Mouse (Mus musculus) midbrain, embryonic 15.5 days (tissue): ENCODE measurements around the gene Ces2h. TPM values are rescaled to one million over a fixed set of nuclear protein-coding genes. Genes with fewer than 3 reads are reported as not detected.

ENCODE experiments used
- ATAC-seq: fragments of 200-750 bp; cut with Nextera tagmentation; replicated peaks from 2 replicates; pipeline ENCODE4 v1.8.0; 2017; ENCODE audit warnings: moderate TSS enrichment
- H3K27ac ChIP-seq: fragments of 300-500 bp; sonication (generic); 2 replicates; pipeline ENCODE4 v1.5.1; 2015; ENCODE audit warnings: mild to moderate bottlenecking, inconsistent platforms
- H3K27me3 ChIP-seq: fragments of 300-500 bp; sonication (generic); replicated peaks from 2 replicates; pipeline ENCODE4 v1.6.1; 2015; ENCODE audit warnings: inconsistent platforms
- H3K36me3 ChIP-seq: fragments of 300-500 bp; sonication (generic); replicated peaks from 2 replicates; pipeline ENCODE4 v1.6.1; 2015; ENCODE audit warnings: inconsistent platforms
- H3K4me1 ChIP-seq: fragments of 300-500 bp; sonication (generic); 2 replicates; pipeline ENCODE4 v1.6.1; 2015; ENCODE audit warnings: inconsistent platforms
- H3K4me2 ChIP-seq: fragments of 300-500 bp; sonication (generic); 2 replicates; pipeline ENCODE4 v1.6.1; 2015; ENCODE audit warnings: inconsistent platforms, mild to moderate bottlenecking, moderate library complexity
- H3K4me3 ChIP-seq: fragments of 300-500 bp; sonication (generic); 2 replicates; pipeline ENCODE4 v1.5.1; 2015; ENCODE audit warnings: mild to moderate bottlenecking, inconsistent platforms
- H3K9ac ChIP-seq: fragments of 300-500 bp; sonication (generic); 2 replicates; pipeline ENCODE4 v1.6.1; 2015; ENCODE audit warnings: mild to moderate bottlenecking, inconsistent platforms
- H3K9me3 ChIP-seq: fragments of 300-500 bp; sonication (generic); 2 replicates; pipeline ENCODE4 v1.6.1; 2016; ENCODE audit warnings: inconsistent platforms
- WGBS: fragments of 180-500 bp; shearing (Covaris S2); methylation state at CpG from one replicate; pipeline ENCODE4 v1.1.7; 2015; ENCODE audit warnings: mixed read lengths; 5-methylcytosine and 5-hydroxymethylcytosine counted together
- polyA plus RNA-seq: library from polyadenylated mRNA; unstranded; fragments of >200 nt; fragmentation: Nextera tagmentation; extraction: Ambion mirVana; gene quantifications from 2 replicates; pipeline ENCODE4 v1.2.1, GENCODE M21; 2015

The Ces2h gene
- not detected in 2 replicates for polyA plus RNA-seq

GRCm38 (mm10) chr8:105000586-105000985 is at the start of gene Ces2h:
Gene Ces2h, plus strand, starts transcription at chr8:105000853.
- H3K9me3 ChIP-seq: no peaks in the 10 kb centered on the region
- no peak within 1 kb of the TSS for H3K4me2 ChIP-seq
- H3K27me3 ChIP-seq: no peaks in the 10 kb centered on the region
- no peak for ATAC-seq
- 89% methylated on average over 7 of the region's 7 CpGs for WGBS
- H3K4me3 ChIP-seq: no peak within 1 kb of the TSS
- H3K27ac ChIP-seq: no peak within 1 kb of the TSS
- H3K36me3 ChIP-seq: no peaks in the 10 kb centered on the region
- H3K4me1 ChIP-seq: no peaks in the 10 kb centered on the region
- H3K9ac ChIP-seq: no peak within 1 kb of the TSS

DNA sequence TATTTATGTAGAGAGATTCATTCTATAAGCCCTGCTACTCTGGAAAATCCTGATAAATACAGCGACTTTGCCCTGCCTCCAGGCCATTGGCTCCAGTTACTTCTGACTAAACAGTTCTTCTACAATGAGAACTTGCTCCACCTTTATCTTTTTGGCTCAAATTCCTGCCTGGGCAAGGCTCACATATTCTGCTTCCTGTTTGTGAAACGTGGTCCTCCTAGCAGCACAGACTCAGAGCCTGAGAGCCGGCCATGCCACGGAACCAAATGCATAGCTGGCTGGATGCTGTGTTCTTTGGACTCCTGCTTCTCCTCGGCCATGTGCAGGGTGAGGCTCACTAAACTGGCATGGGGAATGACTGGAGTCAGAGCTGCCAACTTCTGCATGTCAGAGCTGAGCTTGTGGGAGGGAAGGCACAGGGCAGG is 39.1 kb upstream of the Ces2h start, which contains the start of gene Ces2g:
Gene Ces2g, plus strand, starts transcription at position 182 of the 425 bp plus-strand sequence.
- H3K4me1 ChIP-seq: no peaks in the 10 kb centered on the region
- no peak within 1 kb of the TSS for H3K4me2 ChIP-seq
- ATAC-seq: no peak
- no peak within 1 kb of the TSS for H3K4me3 ChIP-seq
- no peaks in the 10 kb centered on the region for H3K9me3 ChIP-seq
- no peak within 1 kb of the TSS for H3K27ac ChIP-seq
- no peaks in the 10 kb centered on the region for H3K27me3 ChIP-seq
- H3K9ac ChIP-seq: no peak within 1 kb of the TSS
- 76% methylated on average over 5 of the region's 5 CpGs for WGBS
- no peaks in the 10 kb centered on the region for H3K36me3 ChIP-seq

GRCm38 (mm10) chr8:104962229-104962901 is 38.3 kb upstream of the Ces2h start:
- Histone ChIP-seq H3K4me3 (no peak overlapping the region), H3K4me1 (no peaks in the 10 kb centered on the region), H3K9me3 (no peaks in the 10 kb centered on the region), H3K27ac (no peak overlapping the region), H3K27me3 (no peaks in the 10 kb centered on the region), H3K36me3 (no peaks in the 10 kb centered on the region), H3K4me2 (no peak overlapping the region), H3K9ac (no peak overlapping the region)
- WGBS: 80% methylated on average over 8 of the region's 8 CpGs
- no peak for ATAC-seq

DNA sequence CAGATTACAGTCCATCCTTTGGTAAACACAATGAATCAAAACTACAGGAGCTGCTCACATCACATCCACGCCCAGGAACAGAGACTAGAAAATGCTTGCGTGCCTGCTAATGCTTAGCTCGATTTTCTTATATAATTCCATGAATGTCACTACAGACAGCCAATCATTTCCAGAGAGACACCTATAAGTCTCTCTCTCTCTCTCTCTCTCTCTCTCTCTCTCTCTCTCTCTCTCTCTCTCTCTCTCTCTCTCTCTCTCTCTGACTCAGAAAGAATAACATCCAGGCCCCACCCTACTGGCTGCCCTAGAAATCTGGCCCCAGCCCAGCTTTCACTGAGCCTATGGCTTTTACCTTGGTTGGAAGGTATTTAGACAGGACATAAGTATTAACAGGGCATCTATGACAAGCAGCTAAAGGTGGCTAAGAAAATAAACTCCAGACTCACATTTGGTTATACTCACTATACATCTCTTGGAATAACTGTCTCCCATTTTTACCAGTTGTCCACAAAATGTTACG is 37.2 kb upstream of the Ces2h start:
- no peaks in the 10 kb centered on the region for H3K4me1 ChIP-seq
- no peak for ATAC-seq
- 89% methylated on average over 4 of the region's 4 CpGs for WGBS
- no peak overlapping the region for H3K27ac ChIP-seq
- no peak overlapping the region for H3K4me3 ChIP-seq
- no peak overlapping the region for H3K4me2 ChIP-seq
- H3K27me3 ChIP-seq: no peaks in the 10 kb centered on the region
- no peaks in the 10 kb centered on the region for H3K36me3 ChIP-seq
- H3K9me3 ChIP-seq: no peaks in the 10 kb centered on the region
- H3K9ac ChIP-seq: no peak overlapping the region

DNA sequence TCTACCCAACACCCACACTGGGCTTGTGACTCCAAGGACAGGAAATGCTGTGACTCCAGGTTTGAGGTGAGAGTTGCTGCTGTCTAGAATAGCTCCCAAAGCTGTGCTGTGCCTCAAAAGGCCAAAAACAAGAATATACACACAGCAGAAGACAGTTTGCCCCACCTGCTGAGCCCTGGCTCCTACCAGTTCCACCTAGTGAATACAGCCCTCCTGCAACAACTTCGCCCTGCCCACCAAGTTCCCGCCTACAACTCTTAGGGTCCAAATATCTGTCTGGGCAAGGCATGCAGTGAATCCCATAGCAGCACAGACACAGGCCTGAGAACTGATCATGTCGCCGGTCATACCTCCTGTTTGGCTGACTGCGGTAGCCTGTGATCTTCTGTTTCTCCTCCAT is 16.5 kb upstream of the Ces2h start:
- Histone ChIP-seq H3K4me2 (no peak overlapping the region), H3K9ac (no peak overlapping the region), H3K27ac (no peak overlapping the region), H3K4me1 (no peaks in the 10 kb centered on the region), H3K4me3 (no peak overlapping the region), H3K36me3 (no peaks in the 10 kb centered on the region), H3K9me3 (no peaks in the 10 kb centered on the region), H3K27me3 (no peaks in the 10 kb centered on the region)
- no peak for ATAC-seq
- 90% methylated on average over 5 of the region's 5 CpGs for WGBS

DNA sequence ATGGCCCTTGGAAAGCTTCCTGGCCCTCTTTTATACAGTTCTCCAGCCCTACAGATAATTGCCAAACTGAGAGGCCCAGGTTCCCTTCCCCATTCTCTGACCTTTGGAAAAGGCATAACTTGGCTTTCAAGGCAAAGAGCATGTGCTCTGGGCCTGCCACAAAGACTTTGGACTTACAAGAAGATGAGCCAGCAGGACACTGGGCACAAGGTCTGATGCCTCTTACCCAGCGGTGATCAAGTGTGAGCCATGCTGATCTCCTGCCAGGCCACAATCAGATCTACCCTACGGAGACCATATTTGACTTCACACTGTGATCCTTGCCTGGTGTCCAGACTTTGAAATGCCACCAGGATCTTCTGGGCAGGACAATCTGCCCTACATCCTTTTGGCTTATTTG is 15.7 kb upstream of the Ces2h start:
- no peak overlapping the region for H3K27ac ChIP-seq
- H3K4me3 ChIP-seq: no peak overlapping the region
- H3K4me2 ChIP-seq: no peak overlapping the region
- H3K27me3 ChIP-seq: no peaks in the 10 kb centered on the region
- no peaks in the 10 kb centered on the region for H3K9me3 ChIP-seq
- H3K9ac ChIP-seq: no peak overlapping the region
- no peaks in the 10 kb centered on the region for H3K4me1 ChIP-seq
- no peak for ATAC-seq
- WGBS: 92% methylated on average over 2 of the region's 2 CpGs
- H3K36me3 ChIP-seq: no peaks in the 10 kb centered on the region

- Histone ChIP-seq H3K27ac (no peak overlapping the region), H3K4me1 (no peaks in the 10 kb centered on the region), H3K27me3 (no peaks in the 10 kb centered on the region), H3K4me2 (no peak overlapping the region), H3K4me3 (no peak overlapping the region), H3K9me3 (no peaks in the 10 kb centered on the region), H3K36me3 (no peaks in the 10 kb centered on the region), H3K9ac (no peak overlapping the region)
- WGBS: 84% methylated on average over 6 of the region's 6 CpGs
- no peak for ATAC-seq
Observed at GRCm38 (mm10) chr8:104998191-104998590, 2.5 kb upstream of the Ces2h start.

DNA sequence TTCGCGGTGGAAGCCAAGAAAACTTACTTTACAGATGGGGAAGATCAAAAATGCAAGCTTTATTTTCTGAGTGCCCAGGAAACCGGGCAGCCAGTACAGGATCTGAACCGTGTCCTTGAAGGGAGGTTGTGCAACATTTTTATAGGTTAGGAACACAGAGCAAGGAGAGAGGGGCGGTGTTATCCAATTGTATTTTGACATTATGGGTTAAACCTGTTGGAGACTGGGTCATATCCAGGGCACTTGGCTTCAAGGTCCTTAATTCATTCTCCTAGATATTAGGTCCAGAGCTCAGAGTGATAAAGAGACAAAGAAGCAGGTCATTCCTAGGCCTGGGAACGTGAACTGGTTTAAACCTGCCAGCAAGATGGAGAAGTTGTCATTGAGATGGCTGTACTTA is 1.5 kb upstream of the Ces2h start:
- Histone ChIP-seq H3K4me2 (no peak overlapping the region), H3K4me1 (no peaks in the 10 kb centered on the region), H3K27ac (no peak overlapping the region), H3K4me3 (no peak overlapping the region), H3K36me3 (no peaks in the 10 kb centered on the region), H3K9me3 (no peaks in the 10 kb centered on the region), H3K9ac (no peak overlapping the region), H3K27me3 (no peaks in the 10 kb centered on the region)
- 91% methylated on average over 6 of the region's 6 CpGs for WGBS
- no peak for ATAC-seq

DNA sequence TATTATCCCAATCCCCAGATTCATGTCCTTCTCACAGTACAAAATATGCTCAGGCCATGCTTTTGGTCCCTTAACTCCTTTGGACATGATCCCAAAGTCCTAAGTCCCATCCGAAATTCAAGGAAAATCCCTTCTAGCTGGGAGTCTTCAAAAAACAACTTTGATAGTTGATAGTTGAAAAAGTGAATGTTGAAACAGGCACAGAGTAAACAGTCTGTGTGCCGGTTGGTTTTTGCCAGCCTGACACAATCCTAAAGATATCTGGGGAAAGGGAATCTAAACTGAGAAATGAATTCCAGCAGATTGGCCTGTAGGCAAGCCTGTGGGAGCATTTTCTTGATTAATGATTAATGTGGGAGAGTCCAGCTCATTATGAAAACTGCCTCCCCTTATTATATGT is 9.3 kb downstream of the Ces2h start:
- no peak overlapping the region for H3K4me2 ChIP-seq

GRCm38 (mm10) chr8:105011136-105011535 is 10.5 kb downstream of the Ces2h start:
- Histone ChIP-seq H3K9ac (no peak overlapping the region), H3K4me1 (no peaks in the 10 kb centered on the region), H3K4me3 (no peak overlapping the region), H3K9me3 (no peaks in the 10 kb centered on the region), H3K27ac (no peak overlapping the region), H3K4me2 (no peak overlapping the region), H3K27me3 (no peaks in the 10 kb centered on the region), H3K36me3 (no peaks in the 10 kb centered on the region)
- no peak for ATAC-seq
- WGBS: 78% methylated on average over 12 of the region's 12 CpGs

More for the DNA sequence above, 9.3 kb downstream of the Ces2h start:
- Histone ChIP-seq H3K36me3 (no peaks in the 10 kb centered on the region), H3K9ac (no peak overlapping the region), H3K4me1 (no peaks in the 10 kb centered on the region), H3K27me3 (no peaks in the 10 kb centered on the region), H3K4me3 (no peak overlapping the region), H3K9me3 (no peaks in the 10 kb centered on the region), H3K27ac (no peak overlapping the region)
- WGBS: 85% methylated on average over 2 of the region's 2 CpGs
- ATAC-seq: no peak

DNA sequence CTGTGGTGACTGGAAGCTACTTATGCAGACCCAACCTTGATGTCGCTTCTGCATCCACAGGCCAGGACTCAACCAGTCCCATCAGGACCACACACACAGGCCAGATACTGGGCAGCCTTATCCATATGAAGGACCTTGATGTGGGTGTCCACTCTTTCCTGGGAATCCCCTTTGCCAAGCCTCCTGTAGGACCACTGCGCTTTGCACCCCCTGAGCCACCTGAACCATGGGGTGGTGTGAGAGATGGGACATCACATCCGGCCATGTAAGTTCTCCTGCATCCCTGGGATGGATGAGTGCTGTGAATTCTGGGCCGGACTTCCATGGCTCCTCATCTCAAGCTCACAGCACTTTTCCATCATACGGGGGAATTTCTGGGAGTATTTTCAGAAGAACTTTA is 13.7 kb downstream of the Ces2h start:
- Histone ChIP-seq H3K27me3 (no peaks in the 10 kb centered on the region), H3K27ac (no peak overlapping the region), H3K4me3 (no peak overlapping the region), H3K9me3 (no peaks in the 10 kb centered on the region), H3K4me1 (no peaks in the 10 kb centered on the region), H3K36me3 (no peaks in the 10 kb centered on the region), H3K4me2 (no peak overlapping the region), H3K9ac (no peak overlapping the region)
- WGBS: 94% methylated on average over 5 of the region's 5 CpGs
- no peak for ATAC-seq

DNA sequence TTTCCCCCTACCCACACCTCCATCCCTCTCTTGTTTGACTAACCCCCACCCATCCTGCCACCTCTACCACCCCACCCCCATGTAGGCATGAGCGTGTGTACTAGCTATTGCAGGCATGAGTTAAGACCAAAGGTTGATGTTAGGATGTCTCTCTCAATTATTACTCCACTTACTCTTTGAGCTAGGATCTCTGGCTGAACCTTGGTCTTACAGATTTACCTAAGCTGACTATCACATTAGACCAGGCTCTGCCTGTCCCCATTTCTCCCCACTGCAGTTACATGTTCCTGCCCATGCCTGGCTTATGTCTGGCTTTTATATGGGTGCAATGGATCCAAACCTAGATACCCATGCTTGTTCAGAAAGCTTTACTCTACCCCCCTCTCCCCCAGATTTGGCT is 21.3 kb downstream of the Ces2h start:
- ATAC-seq: no peak
- no peaks in the 10 kb centered on the region for H3K36me3 ChIP-seq
- H3K4me2 ChIP-seq: no peak overlapping the region
- no peaks in the 10 kb centered on the region for H3K9me3 ChIP-seq
- H3K27ac ChIP-seq: no peak overlapping the region
- no peaks in the 10 kb centered on the region for H3K4me1 ChIP-seq
- 96% methylated on average over 1 of the region's 1 CpGs for WGBS
- no peak overlapping the region for H3K4me3 ChIP-seq
- no peak overlapping the region for H3K9ac ChIP-seq
- H3K27me3 ChIP-seq: no peaks in the 10 kb centered on the region

GRCm38 (mm10) chr8:105023087-105023486 is 22.4 kb downstream of the Ces2h start:
- H3K27ac ChIP-seq: no peak overlapping the region
- no peak overlapping the region for H3K9ac ChIP-seq
- ATAC-seq: no peak
- H3K4me1 ChIP-seq: no peaks in the 10 kb centered on the region
- 48% methylated on average over 1 of the region's 1 CpGs for WGBS
- no peaks in the 10 kb centered on the region for H3K27me3 ChIP-seq
- no peak overlapping the region for H3K4me2 ChIP-seq
- no peaks in the 10 kb centered on the region for H3K36me3 ChIP-seq
- H3K9me3 ChIP-seq: no peaks in the 10 kb centered on the region
- H3K4me3 ChIP-seq: no peak overlapping the region
